Mouse (Mus musculus) lung, embryonic 15.5 days (tissue): ENCODE measurements around the gene Pcdh9. TPM values are rescaled to one million over a fixed set of nuclear protein-coding genes. Genes with fewer than 3 reads are reported as not detected.

Source experiments
- ATAC-seq: fragments of 200-750 bp; cut with Nextera tagmentation; 2 replicates; pipeline ENCODE4 v1.8.0; 2017; ENCODE audit warnings: moderate number of reproducible peaks, borderline replicate concordance; ENCODE audit not compliant: low FRiP score, low TSS enrichment; ENCODE audit errors: extremely low read depth
- H3K27ac ChIP-seq: fragments of 300-500 bp; sonication (generic); 2 replicates; pipeline ENCODE4 v1.5.1; 2015; ENCODE audit warnings: moderate library complexity, mild to moderate bottlenecking, inconsistent platforms
- H3K27me3 ChIP-seq: fragments of 300-500 bp; sonication (generic); 2 replicates; pipeline ENCODE4 v1.6.1; 2015; ENCODE audit warnings: inconsistent platforms
- H3K36me3 ChIP-seq: fragments of 300-500 bp; sonication (generic); 2 replicates; pipeline ENCODE4 v1.6.1; 2015; ENCODE audit warnings: inconsistent platforms
- H3K4me1 ChIP-seq: fragments of 300-500 bp; sonication (generic); 2 replicates; pipeline ENCODE4 v1.6.1; 2015; ENCODE audit warnings: inconsistent platforms
- H3K4me2 ChIP-seq: fragments of 300-500 bp; sonication (generic); 2 replicates; pipeline ENCODE4 v1.6.1; 2015; ENCODE audit warnings: inconsistent platforms, mild to moderate bottlenecking, moderate library complexity
- H3K4me3 ChIP-seq: fragments of 300-500 bp; sonication (generic); 2 replicates; pipeline ENCODE4 v1.5.1; 2015; ENCODE audit warnings: mild to moderate bottlenecking, inconsistent platforms
- H3K9ac ChIP-seq: fragments of 300-500 bp; sonication (generic); 2 replicates; pipeline ENCODE4 v1.6.1; 2015; ENCODE audit warnings: inconsistent platforms
- H3K9me3 ChIP-seq: fragments of 300-500 bp; sonication (generic); 2 replicates; pipeline ENCODE4 v1.6.1; 2016; ENCODE audit warnings: inconsistent platforms
- WGBS: fragments of 180-500 bp; shearing (Covaris S2); methylation state at CpG from one replicate; pipeline ENCODE4 v1.1.7; 2015; 5-methylcytosine and 5-hydroxymethylcytosine counted together
- polyA plus RNA-seq: library from polyadenylated mRNA; unstranded; fragments of >200 nt; fragmentation: Nextera tagmentation; extraction: Ambion mirVana; gene quantifications from 2 replicates; pipeline ENCODE4 v1.2.1, GENCODE M21; 2015

Pcdh9 gene
- polyA plus RNA-seq, 1 experiment from 2014 or later, result 10.3 TPM

DNA sequence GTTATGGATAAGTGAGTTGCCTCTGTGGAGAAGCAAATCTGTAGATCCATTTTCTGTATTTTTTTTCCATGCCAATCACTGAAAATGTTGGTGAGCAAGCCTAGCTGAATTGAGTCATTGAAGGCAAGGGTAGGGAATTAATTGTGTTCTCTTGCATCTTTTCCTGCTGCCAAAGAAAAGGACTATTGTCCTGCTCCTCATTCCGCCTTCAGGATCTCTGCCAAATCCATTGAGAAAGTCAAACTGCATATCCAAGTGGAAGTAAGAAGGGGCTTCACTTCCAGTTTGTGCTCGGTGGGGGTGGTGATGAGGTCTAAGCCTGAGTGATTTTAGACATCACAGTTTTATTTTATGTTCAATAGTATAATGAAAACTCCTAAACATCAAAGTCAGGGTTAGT, 105.4 kb downstream of the Pcdh9 start:
- H3K9ac ChIP-seq, result no peak overlapping the region
- H3K36me3 ChIP-seq, result no peaks in the 10 kb centered on the region
- H3K4me2 ChIP-seq, result no peak overlapping the region
- no peaks in the 10 kb centered on the region for H3K27me3 ChIP-seq
- WGBS, result 60% methylated on average over 2 of the region's 2 CpGs
- no peaks in the 10 kb centered on the region for H3K9me3 ChIP-seq
- no peak overlapping the region for H3K27ac ChIP-seq
- no peak overlapping the region for H3K4me3 ChIP-seq
- H3K4me1 ChIP-seq, result no peaks in the 10 kb centered on the region
- ATAC-seq, result no peak

DNA sequence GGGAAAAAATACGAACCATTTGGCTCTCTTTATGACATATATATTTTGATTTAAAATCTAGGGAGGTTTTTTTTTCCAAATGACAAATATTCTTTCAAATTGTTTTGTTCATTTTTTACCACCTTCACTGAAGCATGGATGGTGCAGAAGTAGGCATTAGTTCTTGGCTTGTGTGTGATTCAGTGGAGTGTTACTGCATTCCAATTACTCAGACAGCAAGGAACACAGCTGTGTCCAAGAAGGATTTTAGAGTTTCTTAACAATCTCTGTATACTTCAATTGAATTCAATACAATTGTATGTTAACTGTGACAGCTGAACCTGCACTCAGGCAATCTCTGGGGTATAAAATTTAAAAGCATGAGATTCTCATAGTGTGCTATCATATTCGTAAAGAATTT, 127.6 kb downstream of the Pcdh9 start:
- ATAC-seq, result no peak
- H3K9ac ChIP-seq, result no peak overlapping the region
- 84% methylated on average over 2 of the region's 2 CpGs for WGBS

DNA sequence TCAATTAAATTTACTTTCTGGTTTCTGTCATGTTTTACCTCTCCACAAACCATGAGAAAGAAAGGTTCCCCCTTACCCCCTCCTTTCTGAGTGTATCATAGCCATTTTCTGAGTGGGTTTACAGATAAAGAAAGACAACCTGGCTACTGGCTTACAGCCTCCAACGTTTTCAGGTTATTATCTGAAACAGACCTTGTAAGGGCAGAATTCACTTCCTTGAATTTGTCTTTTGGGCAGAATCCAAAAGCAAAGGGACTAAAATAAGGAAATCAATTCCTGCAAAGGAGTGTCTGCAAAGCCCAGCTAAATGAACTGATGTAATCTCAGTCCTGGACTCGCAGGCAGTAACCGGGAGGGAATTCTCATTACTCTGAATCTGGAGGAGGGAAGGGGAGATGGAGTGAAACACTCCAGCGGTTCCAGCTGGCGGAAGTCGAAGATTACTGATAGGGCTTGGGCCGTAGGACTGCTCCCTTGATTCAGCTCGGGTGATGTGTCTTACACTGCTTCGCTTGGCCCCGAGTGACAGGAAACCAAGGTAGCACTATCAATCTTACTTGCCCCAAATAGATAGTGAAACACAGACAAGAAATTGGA, 156.3 kb downstream of the Pcdh9 start:
- 0 out of 2 replicates have a peak, but pooled peaks cover 3% of the 10 kb centered on the region for H3K4me1 ChIP-seq
- 36% methylated on average over 10 of the region's 10 CpGs for WGBS
- H3K4me2 ChIP-seq, result no peak overlapping the region
- ATAC-seq, result no peak
- no peak overlapping the region for H3K4me3 ChIP-seq
- H3K36me3 ChIP-seq, result no peaks in the 10 kb centered on the region
- H3K9me3 ChIP-seq, result no peaks in the 10 kb centered on the region
- no peaks in the 10 kb centered on the region for H3K27me3 ChIP-seq
- H3K27ac ChIP-seq, result no peak overlapping the region
- no peak overlapping the region for H3K9ac ChIP-seq

More for the DNA sequence above, 127.6 kb downstream of the Pcdh9 start:
- no peak overlapping the region for H3K27ac ChIP-seq
- H3K4me2 ChIP-seq, result no peak overlapping the region
- no peaks in the 10 kb centered on the region for H3K4me1 ChIP-seq
- H3K4me3 ChIP-seq, result no peak overlapping the region
- no peaks in the 10 kb centered on the region for H3K9me3 ChIP-seq
- no peaks in the 10 kb centered on the region for H3K27me3 ChIP-seq
- no peaks in the 10 kb centered on the region for H3K36me3 ChIP-seq

DNA sequence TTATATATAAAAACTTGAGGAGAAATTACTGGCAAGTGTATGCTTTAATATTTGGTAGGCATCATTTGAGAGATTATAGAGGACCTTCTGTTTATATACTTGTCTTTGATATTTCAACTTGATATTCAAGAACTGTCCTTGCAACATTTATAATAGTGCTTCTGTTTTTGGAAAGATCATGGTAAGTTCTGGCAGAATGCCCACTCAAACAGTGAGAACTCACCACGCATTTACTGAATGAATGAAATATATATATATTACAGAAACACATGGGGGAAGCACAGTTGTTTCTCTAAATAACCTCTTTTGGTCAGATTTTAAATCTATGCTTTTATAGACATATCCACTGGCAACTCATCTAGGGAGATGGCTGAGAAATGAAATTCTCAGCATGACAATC, 164.7 kb downstream of the Pcdh9 start:
- Histone ChIP-seq H3K36me3 (no peaks in the 10 kb centered on the region), H3K4me1 (no peaks in the 10 kb centered on the region), H3K9me3 (no peaks in the 10 kb centered on the region), H3K4me2 (no peak overlapping the region), H3K27ac (no peak overlapping the region), H3K27me3 (no peaks in the 10 kb centered on the region), H3K9ac (no peak overlapping the region), H3K4me3 (no peak overlapping the region)
- WGBS, result 14% methylated on average over 1 of the region's 1 CpGs
- no peak for ATAC-seq

DNA sequence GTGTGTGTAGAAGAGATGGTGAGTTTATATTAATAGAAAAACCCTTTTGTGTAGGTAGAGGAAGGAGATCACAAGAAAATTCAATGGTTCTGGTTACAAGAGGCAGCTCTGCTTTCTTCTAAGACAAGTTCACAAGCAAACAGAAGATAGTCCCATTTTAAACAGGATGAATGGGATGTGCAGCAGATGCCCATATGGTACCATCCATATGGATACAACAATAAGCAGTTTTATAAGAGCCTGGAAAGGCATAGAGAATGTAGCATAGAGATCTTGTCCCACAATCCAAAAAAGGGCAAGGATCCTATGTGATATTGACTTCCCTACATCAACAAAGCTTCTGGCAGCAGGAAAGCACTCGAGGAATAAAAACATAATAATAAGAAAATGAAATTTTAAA, 171.3 kb downstream of the Pcdh9 start:
- WGBS, result 54% methylated on average over 1 of the region's 1 CpGs
- no peaks in the 10 kb centered on the region for H3K9me3 ChIP-seq
- H3K36me3 ChIP-seq, result no peaks in the 10 kb centered on the region
- no peaks in the 10 kb centered on the region for H3K27me3 ChIP-seq
- no peak overlapping the region for H3K9ac ChIP-seq
- no peak overlapping the region for H3K4me2 ChIP-seq
- no peak for ATAC-seq
- H3K27ac ChIP-seq, result no peak overlapping the region
- H3K4me1 ChIP-seq, result no peaks in the 10 kb centered on the region
- H3K4me3 ChIP-seq, result no peak overlapping the region

DNA sequence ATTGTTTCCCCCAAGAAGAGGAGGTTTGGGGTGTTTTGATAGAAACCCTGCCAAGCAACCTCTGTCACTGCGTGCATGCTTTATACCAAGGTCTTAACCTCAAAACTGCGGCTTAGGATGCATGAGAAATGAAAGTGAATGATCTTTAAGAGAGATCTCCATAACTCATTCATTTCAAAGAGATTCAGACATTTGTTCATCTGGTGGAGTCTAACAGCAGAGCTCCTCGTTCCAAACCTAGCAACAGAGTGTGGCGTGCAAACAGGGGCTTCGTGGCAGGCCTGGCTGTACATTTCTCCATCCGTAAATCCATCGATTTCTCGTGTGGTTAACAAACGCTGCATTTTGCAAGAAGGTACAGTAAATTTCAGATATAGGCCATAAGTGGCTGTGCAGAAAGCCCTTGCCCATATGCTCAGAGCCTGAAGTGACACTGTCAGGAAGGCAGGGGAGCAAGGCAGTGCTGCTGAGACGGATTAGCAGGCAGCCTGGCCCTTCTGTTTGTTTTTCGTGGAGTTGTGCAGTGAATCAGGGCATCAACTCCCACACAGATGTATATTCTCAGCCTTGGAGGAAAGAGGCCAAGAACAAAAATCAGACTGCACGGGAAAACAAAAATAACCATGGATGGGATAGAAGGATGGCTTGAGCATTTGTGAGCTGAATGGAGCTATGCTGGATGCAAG, 177.1 kb downstream of the Pcdh9 start:
- WGBS, result 60% methylated on average over 12 of the region's 12 CpGs
- no peaks in the 10 kb centered on the region for H3K4me1 ChIP-seq
- H3K27me3 ChIP-seq, result no peaks in the 10 kb centered on the region
- H3K4me2 ChIP-seq, result no peak overlapping the region
- H3K4me3 ChIP-seq, result no peak overlapping the region
- H3K9ac ChIP-seq, result no peak overlapping the region
- no peak for ATAC-seq
- H3K27ac ChIP-seq, result no peak overlapping the region
- H3K36me3 ChIP-seq, result no peaks in the 10 kb centered on the region
- H3K9me3 ChIP-seq, result no peaks in the 10 kb centered on the region

DNA sequence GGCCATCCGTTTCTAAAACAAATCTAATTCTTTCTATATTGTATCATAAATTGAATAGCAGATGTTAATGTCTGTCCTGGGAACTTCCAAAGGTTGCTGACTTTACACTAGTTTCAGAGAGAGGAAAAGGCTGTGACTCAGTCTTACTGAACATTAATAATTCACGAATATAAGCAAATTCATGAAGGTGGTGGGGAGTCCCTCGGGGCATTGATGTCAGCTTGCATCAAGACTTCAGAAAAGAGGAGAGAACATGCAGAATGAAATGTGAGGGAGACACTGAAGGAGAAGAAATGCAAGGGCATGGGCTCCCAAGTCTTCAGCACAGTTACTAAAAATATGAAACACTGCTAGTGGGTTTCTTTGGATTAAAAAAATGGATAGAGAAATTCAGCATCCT, 181.8 kb downstream of the Pcdh9 start:
- Histone ChIP-seq H3K9ac (no peak overlapping the region), H3K4me2 (no peak overlapping the region), H3K4me3 (no peak overlapping the region), H3K36me3 (no peaks in the 10 kb centered on the region), H3K27me3 (no peaks in the 10 kb centered on the region), H3K4me1 (no peaks in the 10 kb centered on the region), H3K9me3 (no peaks in the 10 kb centered on the region), H3K27ac (no peak overlapping the region)
- ATAC-seq, result no peak
- 62% methylated on average over 3 of the region's 3 CpGs for WGBS

DNA sequence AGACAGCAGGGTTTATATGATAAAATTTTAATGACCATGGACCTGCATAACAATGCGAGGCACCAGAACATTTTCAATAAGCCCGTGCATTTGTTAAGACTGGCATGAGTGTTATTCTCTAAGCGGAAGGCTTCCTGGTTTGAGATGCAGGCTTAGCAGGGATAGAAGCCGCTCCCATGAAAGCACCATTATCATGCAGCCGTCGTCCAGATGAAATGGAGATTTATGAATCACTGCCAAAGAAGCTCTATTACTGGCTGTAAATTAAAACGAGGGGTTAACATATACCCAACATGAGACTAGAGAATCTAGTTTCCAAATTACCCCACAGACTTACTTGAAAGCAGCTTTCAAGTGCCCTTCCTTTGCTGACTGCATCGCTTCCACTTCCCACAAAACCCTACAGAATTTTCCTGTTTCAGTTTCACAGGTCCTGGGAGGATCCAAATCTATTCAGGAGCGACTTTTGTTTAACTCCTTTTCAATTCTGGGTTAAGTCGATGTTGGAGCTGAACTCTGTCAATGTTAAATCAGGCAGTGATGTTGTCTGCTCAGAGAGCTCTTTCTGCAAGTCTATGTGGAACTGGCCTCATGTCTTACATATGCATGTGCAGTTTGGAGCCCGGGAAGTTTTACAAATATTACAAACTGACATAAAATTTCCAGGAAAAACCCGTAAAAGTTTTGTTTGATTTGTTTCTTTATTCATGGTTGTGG, 188.9 kb downstream of the Pcdh9 start:
- no peak for ATAC-seq
- Histone ChIP-seq H3K9ac (no peak overlapping the region), H3K4me2 (no peak overlapping the region), H3K36me3 (no peaks in the 10 kb centered on the region), H3K9me3 (no peaks in the 10 kb centered on the region), H3K27ac (no peak overlapping the region), H3K27me3 (no peaks in the 10 kb centered on the region), H3K4me3 (no peak overlapping the region), H3K4me1 (no peaks in the 10 kb centered on the region)
- WGBS, result 60% methylated on average over 12 of the region's 12 CpGs

DNA sequence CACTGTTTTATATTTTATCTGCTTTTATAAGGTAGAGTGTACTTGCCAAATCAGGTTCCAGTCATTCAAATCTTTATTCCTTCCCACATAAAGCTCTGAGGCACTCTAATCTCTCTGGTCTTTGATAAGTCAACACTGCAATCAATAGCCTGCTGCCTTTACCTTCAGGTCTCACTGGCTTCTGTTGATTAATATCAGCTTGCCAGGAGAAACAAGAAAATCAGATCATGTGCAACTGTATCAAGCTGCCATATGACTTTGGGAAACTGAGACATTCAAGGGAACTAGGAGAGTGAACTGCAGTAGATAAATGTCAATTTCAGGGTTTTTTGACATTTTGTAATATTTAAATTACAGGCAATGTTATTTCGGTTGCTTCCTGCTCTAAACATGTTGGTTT, 189.6 kb downstream of the Pcdh9 start:
- H3K27me3 ChIP-seq, result no peaks in the 10 kb centered on the region
- H3K36me3 ChIP-seq, result no peaks in the 10 kb centered on the region
- no peak for ATAC-seq
- no peak overlapping the region for H3K4me3 ChIP-seq
- no peaks in the 10 kb centered on the region for H3K4me1 ChIP-seq
- WGBS, result 57% methylated on average over 1 of the region's 1 CpGs
- no peak overlapping the region for H3K27ac ChIP-seq
- no peak overlapping the region for H3K4me2 ChIP-seq
- H3K9ac ChIP-seq, result no peak overlapping the region
- H3K9me3 ChIP-seq, result no peaks in the 10 kb centered on the region

DNA sequence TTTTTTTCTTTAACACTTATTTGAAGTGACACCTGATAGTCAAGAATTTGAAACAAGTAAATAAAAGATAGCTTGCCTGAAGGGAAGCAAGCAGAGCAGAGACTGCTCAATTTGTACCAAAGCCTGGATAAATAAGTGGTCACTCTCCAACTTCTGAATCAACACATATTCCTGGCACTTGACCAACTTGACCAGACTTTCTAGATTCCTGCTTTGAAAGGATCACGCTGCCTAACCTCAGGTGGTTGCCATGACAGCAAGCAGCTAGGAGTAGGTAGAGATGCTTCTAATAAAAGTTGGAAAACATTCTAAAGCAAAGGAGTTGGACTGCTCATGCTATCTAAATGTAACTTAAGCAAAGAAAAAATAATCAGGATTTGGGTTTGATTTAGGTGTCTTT, 205.8 kb downstream of the Pcdh9 start:
- 24% methylated on average over 1 of the region's 1 CpGs for WGBS
- H3K36me3 ChIP-seq, result no peaks in the 10 kb centered on the region
- no peak; the same call in 1 of the 2 replicates for ATAC-seq
- H3K4me1 ChIP-seq, result no peaks in the 10 kb centered on the region
- no peak overlapping the region for H3K27ac ChIP-seq
- no peaks in the 10 kb centered on the region for H3K27me3 ChIP-seq
- no peak overlapping the region for H3K4me3 ChIP-seq
- no peak overlapping the region for H3K9ac ChIP-seq
- H3K4me2 ChIP-seq, result no peak overlapping the region
- H3K9me3 ChIP-seq, result no peaks in the 10 kb centered on the region

DNA sequence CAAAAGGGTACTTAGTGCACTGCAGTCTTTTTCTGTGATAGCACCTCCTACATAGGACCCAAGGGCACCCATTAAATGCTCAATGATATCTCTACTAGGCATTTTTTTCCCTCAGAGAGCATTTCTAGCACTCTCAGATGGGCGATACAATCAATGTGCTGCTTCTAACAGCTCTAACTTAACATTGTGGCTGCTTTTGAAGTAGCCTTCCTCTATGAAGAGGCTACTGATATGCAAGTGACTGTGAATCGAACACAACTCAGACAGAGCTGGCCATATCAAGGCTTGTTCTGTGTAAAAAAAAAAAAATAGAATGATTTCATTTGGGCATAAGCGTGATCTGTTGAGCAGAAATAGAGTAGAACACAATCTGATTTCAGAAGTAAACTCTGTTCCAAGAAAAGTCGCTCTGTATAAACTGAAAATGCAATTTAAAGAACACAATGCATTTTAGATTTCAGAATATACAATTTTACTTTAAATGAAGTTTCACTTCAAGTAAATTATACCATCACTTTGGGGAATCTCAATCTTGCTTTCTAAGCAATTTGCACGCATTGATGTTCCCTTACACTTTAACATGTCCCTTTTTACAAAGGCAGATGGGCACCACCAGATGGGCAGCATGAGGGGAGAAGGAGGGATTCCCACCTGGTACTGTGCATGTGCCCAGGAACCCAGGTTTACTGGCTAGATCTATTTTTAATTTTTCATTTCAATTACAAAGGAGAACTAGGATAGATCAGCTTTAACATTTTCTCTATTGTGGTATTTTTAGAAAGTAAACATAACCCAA, 215.0 kb downstream of the Pcdh9 start:
- Histone ChIP-seq H3K27me3 (no peaks in the 10 kb centered on the region), H3K4me2 (no peak overlapping the region), H3K27ac (no peak overlapping the region), H3K9me3 (no peaks in the 10 kb centered on the region), H3K4me1 (no peaks in the 10 kb centered on the region), H3K4me3 (no peak overlapping the region), H3K9ac (no peak overlapping the region), H3K36me3 (no peaks in the 10 kb centered on the region)
- WGBS, result 81% methylated on average over 5 of the region's 5 CpGs
- no peak for ATAC-seq
